Mouse (Mus musculus) large intestine, adult 2 months (tissue): ENCODE results near the gene Ddi2. TPM values are rescaled to one million over a fixed set of nuclear protein-coding genes. Genes with fewer than 3 reads are reported as not detected.
"Not testable (repeated sequence)": the region's sequence is repeated elsewhere in the genome, so short reads cannot be mapped to it uniquely, and the experiment has no call there.

ENCODE experiments used
- DNase-seq: peaks from one replicate; pipeline ENCODE4 v3.0.0-alpha.2; 2012; ENCODE audit warnings: low read depth, low spot score
- WGBS: fragments of 180-500 bp; shearing (Covaris S2); methylation state at CpG from one replicate; pipeline ENCODE4 v1.1.7; 2018; 5-methylcytosine and 5-hydroxymethylcytosine counted together
- polyA plus RNA-seq: library from polyadenylated mRNA; depleted of rRNA; stranded (reverse); fragments of >200 nt; gene quantifications from 2 replicates; pipeline ENCODE4 v1.2.3, GENCODE M21; 2012; rRNA removed

The Ddi2 gene
- polyA plus RNA-seq = 12.1 and 22.2 TPM in 2 replicates

DNA sequence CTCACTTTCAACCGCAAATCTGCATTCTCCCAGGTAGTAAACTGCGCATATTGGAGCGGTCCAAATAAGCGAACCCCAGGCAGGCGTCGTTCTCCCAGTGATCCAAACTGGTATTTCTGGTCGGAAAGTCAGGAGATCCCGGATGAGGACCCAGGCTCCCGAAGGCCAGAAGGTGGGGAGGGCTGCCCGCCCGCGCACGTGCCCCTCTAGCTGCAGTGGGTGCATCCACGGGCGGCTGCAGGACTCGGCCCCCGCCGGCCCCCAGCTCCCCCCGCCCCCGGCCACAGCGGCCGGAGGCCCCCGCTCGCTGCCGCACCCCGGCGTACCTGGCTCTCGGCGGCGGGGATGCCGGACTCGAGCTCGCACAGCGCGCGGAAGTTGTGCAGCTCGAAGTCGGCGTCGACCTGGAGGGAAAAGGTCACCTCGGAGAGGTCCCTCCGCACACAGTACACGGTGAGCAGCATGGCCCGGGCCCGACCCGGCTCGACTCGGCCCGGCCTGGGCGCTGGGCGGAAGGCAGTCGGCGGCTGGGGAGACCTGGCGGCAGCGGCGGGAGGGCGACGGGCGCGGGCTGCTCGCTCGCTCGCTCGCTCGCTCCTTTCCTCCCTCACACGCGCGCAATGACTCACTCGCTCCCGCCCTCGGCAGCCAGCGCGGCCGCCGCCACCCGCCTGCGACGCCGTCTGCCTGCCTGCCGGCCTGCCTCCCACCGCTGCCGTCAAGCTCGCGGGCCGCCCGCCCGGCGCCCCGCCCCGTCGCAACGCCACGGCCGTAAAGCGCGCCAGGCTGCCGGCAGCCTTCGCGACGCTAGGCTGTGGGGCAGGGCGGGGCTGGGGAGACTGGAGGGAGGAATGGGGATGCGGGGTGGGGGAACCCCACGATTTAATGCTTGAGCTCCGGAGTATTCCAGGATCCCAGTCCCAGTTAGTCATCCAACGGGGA lies at the start of gene Ddi2:
Gene Ddi2, minus strand, starts transcription at position 689 of the 942 bp plus-strand sequence.
- no peak for DNase-seq
- WGBS = 1% methylated on average over 101 of the region's 105 CpGs

DNA sequence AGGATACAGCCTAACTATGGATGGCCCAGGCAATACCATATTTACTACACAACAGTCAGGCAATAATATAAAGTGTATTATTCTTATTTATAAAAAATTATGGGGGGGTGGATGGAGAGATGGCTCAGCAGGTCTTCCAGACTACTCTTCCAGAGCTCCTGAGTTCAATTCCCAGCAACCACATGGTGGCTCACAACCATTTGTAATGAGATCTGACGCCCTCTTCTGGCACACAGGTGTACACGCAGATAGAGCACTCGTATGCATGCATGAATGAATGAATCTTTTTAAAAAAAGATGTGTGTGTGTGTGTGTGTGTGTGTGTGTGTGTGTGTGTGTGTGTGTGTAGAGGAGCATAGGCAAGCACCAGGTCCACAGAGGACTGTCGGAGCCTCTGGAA lies 49.8 kb upstream of the Ddi2 start:
- WGBS = 85% methylated on average over 4 of the region's 4 CpGs
- not testable (repeated sequence) for DNase-seq

DNA sequence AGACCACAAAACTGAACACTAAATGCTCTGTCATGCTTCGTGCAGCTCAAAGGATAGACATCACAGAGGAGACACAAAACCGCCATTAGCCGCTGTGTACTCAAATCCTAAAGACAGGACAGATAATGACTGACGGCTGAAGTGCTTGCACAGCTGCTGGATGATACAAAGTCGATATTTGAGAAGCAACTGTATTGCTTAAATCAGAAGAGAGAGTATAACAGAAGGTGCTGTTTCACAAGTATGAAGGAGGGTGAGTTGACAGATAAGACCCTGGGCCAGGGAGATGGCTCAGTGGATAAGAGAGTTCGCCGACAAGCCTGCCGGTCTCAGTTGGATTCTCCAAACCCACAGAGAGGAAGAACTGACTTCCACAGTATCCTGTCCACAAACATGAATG lies 48.6 kb upstream of the Ddi2 start:
- DNase-seq = no peak
- 93% methylated on average over 8 of the region's 8 CpGs for WGBS

DNA sequence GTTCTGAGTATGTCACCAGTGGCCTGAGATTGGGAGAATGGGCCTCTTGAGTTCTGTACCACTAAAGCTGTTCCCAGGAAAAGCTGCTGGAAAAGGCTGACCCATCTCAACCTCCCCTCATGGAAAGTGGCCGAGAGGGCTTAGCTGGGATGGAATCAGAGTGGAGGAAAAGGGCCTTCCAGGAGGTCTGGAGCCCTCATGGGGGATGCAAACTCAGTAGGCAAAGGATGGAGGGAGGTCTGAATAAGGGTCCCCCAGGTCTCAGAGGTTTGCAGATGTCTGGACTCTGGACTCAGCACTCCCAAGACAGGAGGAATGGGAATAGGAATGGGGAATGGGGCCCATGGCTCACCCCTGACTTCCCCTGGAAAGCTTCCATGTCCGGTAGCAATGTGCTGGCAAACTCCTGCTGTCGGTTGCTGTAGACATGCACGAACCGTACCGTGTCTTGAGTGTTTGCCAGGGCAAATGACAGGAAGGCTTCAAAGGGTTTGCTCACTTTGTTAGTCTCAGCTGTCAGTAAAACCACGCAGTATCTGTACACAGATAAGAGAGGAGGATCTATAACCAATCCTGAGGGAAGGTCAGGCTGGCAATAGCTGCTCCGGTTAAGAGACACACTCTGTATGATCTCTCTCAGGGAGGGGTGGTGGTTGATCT lies 46.4 kb upstream of the Ddi2 start:
- DNase-seq = no peak
- WGBS = 83% methylated on average over 8 of the region's 8 CpGs

DNA sequence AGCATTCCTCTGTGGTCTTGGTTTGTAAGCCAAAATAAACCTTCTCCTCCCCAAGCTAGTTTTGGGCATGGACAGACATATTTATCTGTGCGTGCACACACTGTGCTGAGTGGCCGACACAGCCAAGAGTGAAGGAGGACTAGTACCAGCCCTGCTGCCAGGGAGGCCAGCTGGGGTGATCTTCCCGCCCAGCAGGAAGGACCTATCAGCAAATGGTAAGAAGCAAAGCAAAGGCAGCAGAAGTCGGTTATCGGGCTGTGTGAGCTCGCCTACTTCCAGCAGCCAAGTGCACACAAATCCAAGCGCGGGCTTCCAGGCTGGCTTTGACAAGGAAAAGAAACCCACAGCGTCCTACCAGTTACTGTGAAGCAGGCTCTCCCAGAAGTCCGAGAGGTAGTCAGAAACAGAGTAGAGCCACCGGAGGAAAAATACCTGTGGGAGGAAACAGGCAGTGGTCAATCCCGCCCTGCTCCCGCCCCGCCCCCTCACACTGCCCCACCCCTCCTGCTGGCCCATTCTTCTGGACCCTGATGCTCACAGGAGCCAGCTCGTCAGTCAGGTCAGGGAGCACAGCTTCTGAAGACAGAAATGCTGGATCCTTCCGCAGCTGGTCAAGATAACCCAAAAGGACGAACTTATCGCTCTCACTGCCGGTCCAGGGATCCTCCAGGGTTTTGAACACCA lies 44.3 kb upstream of the Ddi2 start:
- WGBS = 69% methylated on average over 19 of the region's 19 CpGs
- DNase-seq = no peak

DNA sequence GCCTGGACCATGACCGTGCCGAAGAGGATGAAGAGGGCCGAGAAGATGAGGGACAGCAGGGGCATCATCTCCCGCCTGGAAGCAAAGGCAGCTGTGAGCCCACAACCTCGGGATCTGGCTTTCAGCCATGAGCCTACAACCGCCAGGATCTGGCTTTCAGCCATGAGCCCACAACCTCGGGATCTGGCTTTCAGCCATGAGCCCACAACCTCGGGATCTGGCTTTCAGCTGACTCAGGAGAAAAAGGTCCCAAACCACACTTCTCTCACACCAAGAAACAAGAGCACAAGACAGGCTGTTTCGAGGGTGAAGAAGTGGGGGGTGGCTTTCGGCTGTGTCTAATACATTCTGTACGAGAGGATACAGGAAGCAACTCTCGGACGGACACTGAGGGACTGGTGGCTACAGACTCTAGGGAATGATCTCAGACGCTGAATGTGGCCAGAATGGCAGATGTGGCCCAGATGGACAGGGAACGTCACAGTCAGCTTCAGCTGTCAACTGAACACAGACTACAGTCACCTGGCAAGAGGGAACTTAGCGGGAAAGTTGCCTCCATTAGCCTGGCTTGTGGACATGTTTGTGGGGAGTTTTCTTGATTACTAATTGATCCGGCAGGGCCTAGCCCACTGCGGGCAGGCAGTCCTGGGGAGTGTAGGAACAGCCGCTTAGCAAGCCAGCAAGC lies 43.6 kb upstream of the Ddi2 start:
- no peak for DNase-seq
- 58% methylated on average over 19 of the region's 19 CpGs for WGBS

DNA sequence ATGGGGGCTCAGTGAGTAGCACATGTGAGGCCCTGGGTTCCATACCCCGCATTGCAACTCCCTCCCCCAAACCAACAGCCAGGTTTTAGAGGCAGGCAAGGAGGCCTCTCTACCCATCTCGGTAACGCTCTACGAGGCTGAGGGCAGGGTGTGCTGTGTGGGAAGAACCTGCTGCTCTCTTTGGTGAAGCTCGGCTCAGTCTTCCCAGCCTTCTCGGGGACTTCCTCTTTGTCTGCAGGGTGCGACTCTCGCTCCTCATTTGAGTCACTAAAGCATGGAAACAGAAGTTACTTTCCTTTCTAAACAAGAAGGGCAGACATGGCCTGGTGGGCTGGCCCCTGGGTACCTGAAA lies 43.1 kb upstream of the Ddi2 start:
- no peak for DNase-seq
- 75% methylated on average over 8 of the region's 8 CpGs for WGBS

DNA sequence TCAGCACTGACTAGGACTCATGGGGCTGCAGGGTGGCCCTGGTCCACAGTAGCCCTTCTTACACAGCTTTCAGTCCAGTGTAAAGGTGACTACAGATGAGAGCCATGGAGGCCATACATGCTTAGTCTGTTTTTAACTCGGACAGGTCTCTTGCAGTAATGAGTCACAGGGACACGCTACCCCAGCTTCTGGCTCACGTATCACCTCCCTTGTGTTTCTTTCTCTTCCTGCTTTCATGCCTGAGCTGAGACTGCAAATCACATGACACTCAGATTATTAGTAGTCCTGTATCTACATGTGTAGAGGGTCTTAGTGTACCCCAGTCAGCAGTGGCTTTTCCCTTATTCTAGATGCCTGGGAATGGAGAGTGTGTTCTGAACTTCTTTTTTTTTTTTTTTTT lies 41.8 kb upstream of the Ddi2 start:
- no peak for DNase-seq
- WGBS = 90% methylated on average over 3 of the region's 3 CpGs

DNA sequence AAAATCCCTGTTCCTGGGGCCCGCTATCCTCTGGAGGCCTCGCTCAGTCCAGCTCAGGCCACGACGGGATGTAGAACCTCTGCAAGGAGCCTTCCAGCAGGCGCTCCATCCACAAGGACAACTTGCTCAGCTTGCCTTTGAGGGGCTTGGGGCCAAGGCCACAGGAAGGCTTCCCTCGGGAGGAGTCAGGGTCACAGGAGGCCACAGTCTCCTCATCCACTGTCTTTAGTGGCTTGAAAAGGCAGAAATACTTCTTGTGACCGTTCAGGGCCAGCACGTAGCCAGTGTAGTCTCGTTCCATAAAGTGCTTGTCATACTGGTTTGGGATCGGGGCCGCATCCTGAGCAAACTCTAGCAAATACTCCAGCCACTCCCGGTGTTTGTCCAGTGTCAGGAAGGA lies 40.3 kb upstream of the Ddi2 start:
- DNase-seq = no peak
- WGBS = 79% methylated on average over 12 of the region's 12 CpGs

DNA sequence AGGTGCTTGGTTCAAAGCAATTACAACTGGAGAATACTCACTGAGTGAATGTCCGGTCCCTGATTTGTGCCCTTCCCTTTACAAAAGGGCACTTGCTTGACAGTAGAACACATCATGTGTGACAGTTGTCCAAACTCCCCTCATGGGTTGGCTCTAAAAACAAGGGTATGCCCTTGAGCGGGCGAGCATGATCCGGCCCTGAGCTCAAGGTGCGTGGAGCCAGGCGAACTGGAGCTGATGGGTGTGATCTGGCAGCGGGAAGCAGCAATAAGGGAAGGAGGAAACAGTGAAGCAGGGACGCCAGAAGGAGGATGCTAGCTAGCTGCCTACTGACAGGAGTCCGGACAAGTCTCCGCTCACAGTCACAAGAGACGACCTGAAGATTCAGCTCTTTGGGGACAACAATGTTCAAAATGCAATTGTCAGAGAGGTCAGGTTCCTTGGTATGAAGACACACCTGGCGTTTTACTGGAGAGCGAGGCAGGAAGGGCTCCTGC lies 38.9 kb upstream of the Ddi2 start:
- WGBS = 90% methylated on average over 13 of the region's 13 CpGs
- no peak for DNase-seq

DNA sequence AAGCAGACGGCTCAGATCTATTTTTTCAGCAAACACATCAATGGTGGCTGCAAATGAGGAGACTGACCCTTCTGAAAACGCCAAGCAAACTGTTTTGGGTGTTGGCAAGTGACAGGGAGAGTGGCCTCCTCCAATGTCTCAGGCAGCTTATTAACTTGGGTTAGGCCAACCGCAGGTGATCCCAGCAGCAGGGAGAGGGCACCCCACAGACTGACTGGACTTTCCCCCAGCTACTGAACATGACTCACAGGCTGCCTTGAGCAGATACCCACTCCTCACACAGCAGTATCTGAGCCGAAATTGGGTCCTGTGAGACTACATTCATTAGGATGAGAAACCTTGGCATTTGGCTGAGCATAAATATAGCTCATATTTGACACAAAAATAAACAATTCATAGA lies 37.7 kb upstream of the Ddi2 start:
- no peak for DNase-seq
- whole genome bisulfite sequencing = 68% methylated on average over 4 of the region's 4 CpGs

DNA sequence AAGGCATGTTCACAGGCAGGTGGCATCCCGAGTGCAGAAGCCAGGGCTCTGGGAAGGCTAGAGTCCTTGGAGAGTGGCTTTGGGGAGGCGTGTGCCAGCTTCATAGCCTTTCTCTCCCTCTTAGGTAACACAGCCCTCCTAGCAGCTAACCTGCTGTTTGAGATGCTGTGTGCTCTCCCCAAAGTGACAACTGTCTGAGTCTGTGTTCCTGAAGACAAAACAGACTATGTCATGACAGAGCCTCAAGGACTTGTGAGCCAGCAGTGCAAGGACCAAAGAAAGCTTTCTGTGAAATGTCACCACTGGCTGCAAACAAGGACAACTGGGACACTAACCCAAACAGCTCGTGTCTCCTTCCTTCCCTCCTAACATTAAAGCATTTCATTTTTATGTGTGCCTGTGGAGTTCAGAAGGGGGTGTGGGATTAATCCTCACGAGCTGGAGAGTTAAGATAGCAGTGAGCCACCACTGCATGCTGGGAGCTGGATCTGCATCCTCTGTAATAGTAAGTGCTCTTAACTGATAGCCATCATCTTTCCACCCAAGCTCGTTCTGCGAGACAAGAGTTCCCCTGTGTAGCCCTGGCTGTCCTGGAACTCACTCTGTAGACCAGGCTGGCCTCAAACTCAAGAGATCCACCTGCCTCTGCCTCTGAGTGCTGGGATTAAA lies 35.8 kb upstream of the Ddi2 start:
- no peak for DNase-seq
- WGBS = 68% methylated on average over 6 of the region's 6 CpGs

DNA sequence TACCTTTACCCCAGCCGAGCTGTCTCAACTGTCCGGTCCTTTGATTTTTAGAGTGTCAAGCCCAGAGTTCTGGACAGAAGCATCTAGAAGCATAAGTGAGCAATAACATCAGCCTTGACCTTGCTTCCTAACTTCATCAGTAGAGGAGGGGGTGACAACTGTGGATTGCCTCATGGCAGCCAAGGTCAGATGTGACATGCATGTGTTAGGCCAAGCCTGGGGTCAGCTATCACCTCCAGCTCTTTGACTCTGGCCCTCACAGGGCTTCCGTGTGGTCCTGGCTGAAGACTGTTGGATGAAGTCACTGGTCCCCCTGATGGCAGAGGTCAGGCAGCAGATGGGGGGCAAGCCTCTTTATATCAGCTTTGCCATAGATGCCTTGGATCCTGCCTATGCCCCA lies 33.9 kb upstream of the Ddi2 start:
- no peak for DNase-seq
- WGBS = 94% methylated on average over 3 of the region's 3 CpGs

DNA sequence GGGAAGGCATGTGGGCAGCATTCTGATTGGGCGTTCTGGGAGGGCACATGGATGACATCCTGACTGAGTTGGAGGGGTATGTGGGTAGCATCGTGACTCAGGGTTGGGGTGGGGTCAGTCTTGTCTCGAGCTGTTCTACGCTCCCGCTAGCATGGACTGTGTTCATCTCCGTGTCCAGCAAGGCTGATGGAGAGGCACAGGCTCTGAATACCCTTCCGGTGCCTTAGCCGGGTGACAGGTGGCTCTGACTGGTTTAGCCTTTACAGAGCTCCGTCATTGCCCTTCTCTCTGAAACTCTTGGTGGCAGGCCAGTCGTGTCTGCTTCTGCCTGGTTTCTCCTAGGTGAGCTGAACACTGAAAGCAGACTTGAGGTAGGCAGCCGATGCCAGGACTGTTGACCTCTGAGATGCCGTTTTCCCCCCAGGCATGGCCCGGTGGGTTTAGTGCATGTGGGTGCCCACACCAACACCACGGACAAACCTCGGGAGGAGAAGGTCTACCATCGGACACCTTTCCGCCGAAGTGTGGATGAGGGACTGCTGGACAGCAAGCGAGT lies 32.2 kb upstream of the Ddi2 start:
- WGBS = 93% methylated on average over 19 of the region's 19 CpGs

DNA sequence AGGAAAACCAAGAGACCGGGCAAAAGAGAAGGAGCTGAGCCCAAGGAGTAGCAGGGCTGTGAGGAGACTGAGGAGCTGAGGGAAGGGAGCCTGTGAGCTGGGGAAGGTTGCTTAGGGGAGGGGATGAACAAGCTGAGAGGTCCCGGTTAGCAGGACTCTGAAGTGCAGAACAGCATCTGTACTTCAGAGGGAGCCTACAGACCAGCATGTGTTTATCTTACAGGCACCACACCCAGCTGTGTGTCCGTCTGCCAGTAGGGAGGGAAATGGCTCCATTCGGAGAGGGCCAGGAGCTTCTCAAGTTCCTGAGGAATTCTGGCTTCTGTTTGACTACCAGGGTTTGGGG lies 28.8 kb upstream of the Ddi2 start:
- 9% methylated on average over 4 of the region's 4 CpGs for WGBS
- DNase-seq = no peak

More for the DNA sequence above, 32.2 kb upstream of the Ddi2 start:
- DNase-seq = no peak

DNA sequence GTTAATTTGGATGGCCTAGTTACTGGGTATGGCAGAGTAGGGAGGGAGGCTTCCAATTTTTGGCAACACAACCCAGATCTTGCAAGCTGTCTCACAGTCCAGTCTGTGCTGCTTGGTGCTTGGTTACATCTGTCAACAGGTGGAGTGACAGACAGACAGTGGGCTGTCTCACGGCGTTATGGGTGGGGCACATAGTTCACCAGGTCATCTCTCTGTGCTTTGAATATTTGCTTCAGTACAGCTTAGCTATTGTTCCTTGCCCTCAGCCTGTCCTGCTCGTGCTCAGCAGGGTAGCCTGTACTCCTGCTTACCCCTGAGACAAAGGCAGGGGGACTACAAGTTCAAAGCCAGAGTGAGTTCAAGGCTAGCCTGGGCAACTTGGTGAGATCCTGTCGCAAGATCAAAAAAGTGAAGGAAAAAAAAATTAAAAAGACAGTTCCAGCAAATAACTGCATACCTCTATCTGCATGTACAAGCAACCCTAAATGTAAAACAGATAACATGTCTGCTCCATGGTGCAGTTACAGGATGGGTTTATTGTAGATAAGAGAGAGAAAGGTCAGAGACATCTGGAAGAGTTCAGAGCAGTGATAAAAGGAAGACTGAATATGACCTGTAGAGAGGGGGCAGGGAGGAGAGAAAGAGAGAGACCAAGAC lies 28.3 kb upstream of the Ddi2 start:
- 34% methylated on average over 4 of the region's 4 CpGs for WGBS
- DNase-seq = no peak

DNA sequence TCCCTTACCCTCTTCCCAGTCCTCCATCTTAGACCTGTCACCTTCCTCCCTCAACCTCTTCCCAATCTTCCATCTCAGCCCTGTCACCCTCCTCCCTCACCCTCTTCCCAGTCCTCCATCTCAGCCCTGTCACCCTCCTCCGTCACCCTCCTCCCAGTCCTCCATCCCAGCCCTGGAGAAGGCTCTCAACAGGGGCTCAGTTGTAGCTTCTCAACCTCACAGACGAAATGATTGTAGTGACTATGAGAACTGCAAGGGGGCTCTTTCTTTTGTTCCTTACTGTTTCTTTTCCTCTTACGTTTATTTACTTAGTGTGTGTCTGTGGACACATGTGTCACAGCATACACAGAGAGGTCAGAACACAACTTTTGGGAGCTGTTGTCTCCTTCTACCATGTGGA lies 27.6 kb upstream of the Ddi2 start:
- no peak for DNase-seq
- 90% methylated on average over 3 of the region's 3 CpGs for WGBS

DNA sequence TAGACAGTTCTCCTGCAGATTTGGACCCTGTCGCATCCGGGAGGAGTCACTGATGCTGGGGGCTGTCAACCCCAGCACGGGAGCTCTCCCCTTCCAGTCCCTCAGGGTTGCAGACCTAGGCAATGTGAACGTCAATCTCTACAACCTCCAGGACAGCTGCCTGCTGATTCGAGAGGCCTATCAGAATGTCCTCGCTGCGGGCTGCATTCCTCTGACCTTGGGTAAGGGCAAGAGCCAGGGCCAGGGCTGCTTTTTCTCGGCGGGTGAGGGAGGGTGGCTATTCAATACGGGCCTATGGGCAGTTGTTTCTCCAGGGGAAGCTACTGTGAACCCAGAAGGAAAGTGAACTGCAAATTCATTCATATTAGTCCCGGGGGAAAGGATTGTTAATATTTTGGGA lies 26.3 kb upstream of the Ddi2 start:
- 70% methylated on average over 11 of the region's 11 CpGs for WGBS
- DNase-seq = no peak
